Mouse (Mus musculus) hematopoietic stem cell, adult 5-6 weeks (primary cell): ENCODE results near the gene Setdb1. TPM values are rescaled to one million over a fixed set of nuclear protein-coding genes. Genes with fewer than 3 reads are reported as not detected.

Experiments used
- ATAC-seq, 2 experiments: fragments of 125-278 bp in 1 of 2; replicated peaks in 1 of 2; 2 replicates each; pipeline ENCODE4 v1.8.0; 2016 to 2017; ENCODE audit warnings: inconsistent platforms in 2 of 2, mild to moderate bottlenecking in 2 of 2, moderate number of reproducible peaks in 2 of 2, low read depth in 1 of 2, moderate TSS enrichment in 1 of 2; ENCODE audit not compliant: low FRiP score in 2 of 2, poor library complexity in 2 of 2, severe bottlenecking in 2 of 2, insufficient read depth in 1 of 2, low TSS enrichment in 1 of 2
- total RNA-seq: library from RNA; stranded (forward); fragments of 172-1452, 232-1000 nt; gene quantifications from 2 replicates; pipeline ENCODE4 v1.2.3, GENCODE M21; 2017

Gene Setdb1
- total RNA-seq, 1 experiment from 2014 or later: 37.0 TPM

DNA sequence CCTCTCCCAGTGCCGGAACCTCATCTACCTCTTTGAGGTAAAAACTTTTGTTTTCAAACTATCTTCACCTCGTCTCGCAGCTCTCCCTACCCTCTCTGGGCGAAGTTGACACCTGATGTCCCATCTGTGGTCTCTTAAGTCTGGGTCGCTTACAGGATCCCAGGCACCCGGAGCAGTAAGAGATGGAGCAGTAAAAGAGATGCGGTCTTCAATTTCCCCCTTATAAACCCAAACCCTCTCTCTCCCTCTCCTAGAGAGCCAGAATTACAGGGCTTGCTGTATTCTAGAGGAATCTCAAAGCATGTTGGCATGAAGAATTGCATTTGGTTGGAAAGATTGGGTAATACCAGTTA is 73.4 kb downstream of the Setdb1 start:
- no peak for ATAC-seq

DNA sequence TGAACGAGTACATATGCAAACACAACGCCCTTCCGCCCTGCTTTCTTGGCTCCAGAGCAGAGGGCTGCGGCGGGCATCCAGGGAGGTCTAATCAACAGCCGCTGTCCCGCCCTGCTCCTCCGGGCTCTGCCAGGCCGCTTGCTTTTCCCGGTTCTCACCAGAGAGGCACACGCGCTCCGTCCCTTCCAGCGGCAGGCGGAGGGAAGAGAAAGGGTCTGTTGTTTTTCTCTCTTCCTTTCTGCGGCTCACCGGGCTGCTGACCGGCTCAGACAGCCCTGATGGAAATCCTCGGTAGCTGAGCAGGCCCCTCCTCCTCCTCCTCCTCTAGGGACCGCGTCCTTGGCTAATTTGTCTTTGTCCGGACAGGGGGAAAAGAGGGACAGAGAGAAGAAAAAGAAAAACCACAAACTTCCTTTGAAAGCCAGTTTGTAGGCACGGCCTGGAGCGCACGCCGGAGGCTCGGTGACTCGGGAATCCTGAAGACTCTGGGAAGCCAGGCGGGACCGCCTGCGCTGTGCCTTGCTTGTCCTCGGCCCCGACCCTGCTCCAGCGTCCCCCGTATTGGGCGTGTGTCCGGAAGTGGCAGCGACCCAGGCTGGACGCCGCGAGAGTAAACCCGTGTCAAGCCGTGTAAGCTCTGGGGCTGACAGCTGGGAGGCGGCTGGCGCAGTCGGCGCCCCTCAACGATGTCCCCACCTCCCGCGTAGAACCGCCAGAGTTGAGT is 74.0 kb downstream of the Setdb1 start:
- peak; percentile 42 to 44 for ATAC-seq

DNA sequence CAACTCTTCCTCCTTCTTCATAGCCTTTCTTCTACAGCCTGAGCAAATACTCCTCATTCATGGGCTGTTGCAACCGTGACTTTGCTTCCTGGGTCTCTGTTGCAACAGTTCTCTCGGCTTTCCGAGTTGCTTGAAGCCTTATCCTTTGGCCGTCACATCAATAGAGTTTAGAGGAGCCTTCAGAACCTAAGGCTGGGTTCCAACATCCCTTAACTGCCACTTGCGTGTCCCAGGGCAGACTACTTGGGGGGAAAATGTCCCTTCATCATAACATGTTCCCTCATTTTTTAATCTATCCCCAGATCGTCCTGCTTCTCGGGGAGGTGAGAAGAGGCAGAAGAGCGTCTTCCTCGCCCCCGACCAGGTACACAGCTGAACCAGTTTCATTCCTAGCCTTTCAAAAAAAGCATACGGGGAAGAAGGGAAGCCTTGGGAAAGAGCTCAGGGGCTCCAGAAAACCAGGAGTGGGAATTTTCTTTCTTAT is 74.6 kb downstream of the Setdb1 start:
- ATAC-seq: peak; percentile 13 to 25; a peak in 2 of 4 replicates

DNA sequence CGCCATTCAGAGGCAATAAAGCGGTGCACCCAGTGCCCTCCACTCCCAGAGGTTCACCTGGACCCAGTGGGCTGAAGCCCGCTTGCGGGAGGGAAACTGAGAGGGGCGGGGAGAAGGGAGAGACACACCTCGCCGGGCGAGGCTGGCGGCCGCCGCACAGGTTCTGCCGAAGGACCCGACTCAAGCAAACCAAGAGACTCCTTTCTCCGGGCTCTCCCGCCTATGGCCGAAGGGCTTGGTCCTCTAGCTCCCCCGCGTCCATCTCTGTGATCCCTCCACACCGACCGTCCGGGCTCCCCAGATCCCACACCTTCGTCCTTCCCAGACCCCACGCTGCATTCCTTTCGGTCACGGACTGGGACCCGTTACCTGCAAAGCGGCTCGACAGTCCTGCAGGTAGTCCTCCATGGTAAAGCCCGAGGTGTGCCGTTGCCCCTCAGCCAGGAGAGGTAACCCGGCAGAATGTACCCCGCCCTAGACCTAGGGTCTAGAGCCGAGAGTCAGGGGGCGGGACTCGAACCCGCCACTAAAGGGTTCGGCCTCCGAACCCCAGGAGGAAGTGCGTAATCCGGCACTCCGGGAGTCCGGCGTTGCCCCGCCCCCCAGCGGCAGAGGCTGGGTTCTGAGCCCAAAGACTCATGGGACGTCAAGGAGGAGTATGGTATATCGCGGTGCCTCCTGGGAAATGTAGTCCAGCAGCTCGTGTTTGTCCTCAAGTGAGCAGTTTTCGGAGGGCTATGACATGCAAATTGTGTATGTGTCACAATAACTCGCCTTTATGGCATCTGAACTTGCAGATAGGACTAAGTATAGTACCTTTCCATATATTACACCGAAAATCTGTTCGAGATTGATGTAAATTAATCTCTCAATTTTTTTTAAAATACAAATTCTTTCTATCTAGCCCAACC is 75.5 kb downstream of the Setdb1 start, which contains the start of the genes Mindy1 and Prune1:
Mindy1 (plus strand) TSS at position 130 of the 911 bp plus-strand sequence.
Prune1 (minus strand) TSS at position 861 of the 911 bp plus-strand sequence.
- peak; percentile 85 to 86 for ATAC-seq

DNA sequence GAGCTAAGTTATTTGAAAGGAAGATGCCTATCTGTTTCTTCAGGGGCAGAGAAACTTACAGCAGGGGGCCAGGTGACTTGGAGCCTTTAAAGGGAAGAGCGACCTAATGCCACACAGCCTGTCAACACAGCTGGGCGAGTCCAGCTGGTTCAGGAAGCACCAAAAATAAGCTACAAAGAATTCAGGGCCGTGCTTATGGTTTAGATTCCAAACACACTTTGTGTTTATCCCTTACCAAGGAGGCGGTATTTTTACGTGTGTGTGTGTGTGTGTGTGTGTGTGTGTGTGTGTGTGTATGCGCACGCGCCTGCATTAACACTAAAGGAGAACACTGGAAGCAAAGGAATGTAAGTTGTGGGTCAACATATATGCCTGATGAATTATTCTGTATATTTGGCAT is 76.3 kb downstream of the Setdb1 start:
- no peak for ATAC-seq

DNA sequence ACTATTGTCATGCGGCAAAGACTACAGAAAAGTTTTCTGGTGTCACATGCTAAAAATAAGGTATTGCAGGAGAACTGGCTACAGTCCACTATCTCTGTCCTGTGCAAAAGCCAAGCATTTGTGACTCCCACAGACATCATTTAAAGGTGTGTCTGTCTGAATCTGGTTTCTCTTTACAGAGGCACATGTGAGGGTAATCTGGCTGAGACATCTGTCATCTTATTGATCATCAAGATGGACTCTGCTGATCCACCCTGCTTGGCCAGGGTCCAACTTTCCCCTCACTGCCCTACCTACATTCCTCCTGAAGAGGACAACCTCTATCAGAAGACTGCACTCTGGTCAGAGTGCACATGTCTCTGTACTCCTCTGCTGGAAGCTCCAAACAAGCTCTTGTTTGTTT is 79.9 kb downstream of the Setdb1 start:
- no peak for ATAC-seq

DNA sequence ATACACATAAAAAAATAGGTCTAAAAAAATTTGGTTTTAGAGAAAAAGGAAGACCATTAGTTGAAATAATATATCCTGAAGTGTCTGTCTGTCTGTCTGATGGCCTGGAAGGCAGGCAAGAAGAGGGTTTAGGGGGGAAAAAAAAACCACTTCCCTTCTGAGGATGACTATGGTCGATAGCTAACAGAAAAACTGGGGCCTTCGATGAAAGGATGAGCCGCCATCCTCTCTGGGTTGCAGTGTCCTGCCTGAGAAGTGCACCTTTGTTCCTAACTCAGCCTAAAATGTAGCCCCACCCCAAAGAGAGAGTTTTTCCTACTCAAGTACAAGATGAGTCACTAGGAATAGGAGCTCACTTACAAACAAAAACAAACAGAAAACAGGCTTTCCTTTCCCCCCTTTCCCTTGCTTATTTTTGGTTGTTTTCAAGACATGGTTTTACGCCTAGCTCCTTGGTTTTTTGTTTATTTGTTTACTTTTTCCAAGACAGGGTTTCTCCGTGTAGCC is 80.5 kb downstream of the Setdb1 start:
- no peak for ATAC-seq

DNA sequence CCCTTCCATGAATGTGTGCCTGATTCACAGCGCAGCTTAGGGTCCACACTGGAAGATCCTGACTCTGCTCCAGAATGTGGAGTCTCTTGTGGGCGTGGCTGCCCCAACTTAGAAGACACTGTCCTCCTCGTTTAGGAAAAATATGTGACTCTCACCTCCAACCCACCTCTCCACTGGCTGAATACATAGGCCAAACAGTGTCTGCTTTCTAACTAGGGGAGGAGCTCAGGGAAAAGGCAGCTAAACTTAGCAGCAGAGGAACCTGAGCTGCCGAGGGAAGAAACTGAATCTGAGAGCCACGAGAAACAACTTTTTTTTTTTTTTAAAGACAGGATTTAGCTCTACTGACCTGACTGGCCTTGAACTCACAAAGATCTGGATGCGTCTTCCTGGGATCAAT is 81.8 kb downstream of the Setdb1 start:
- no peak for ATAC-seq

DNA sequence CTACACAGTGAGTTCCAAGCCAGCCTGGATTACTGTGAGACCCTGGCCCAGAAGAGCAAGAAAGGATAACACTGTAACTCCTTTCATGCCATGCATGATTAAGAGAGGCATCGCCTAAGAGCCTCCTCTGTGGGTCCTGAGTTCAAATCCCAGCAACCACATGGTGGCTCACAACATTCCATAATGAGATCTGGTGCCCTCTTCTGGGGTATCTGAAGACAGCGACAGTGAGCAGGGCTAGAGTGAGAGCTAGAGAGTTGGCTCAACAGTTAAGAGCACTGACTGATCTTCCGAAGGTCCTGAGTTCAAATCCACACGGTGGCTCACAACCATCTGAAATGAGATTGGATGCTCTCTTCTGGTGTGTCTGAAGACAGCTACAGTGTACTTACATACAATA is 82.5 kb downstream of the Setdb1 start:
- ATAC-seq: no peak

Other genes with a start within 250 kb of the Setdb1 start
- gene Vps72, start 246.2 kb downstream of the Setdb1 start, total RNA-seq: 63.2 and 229 TPM in 2 replicates
- 0.63 TPM in 1 of 2 replicates, not detected in the other for gene Tmod4, start 232.7 kb downstream of the Setdb1 start, total RNA-seq
- 96.4 and 116 TPM in 2 replicates for gene Scnm1, start 223.2 kb downstream of the Setdb1 start, total RNA-seq
- gene Lysmd1, start 223.1 kb downstream of the Setdb1 start, total RNA-seq: 8.6 and 10.4 TPM in 2 replicates
- 15.2 and 16.3 TPM in 2 replicates for gene Tnfaip8l2, start 214.8 kb downstream of the Setdb1 start, total RNA-seq
- 0.31 and 1.3 TPM in 2 replicates for gene Sema6c, start 196.7 kb downstream of the Setdb1 start, total RNA-seq
- gene Gabpb2, start 139.3 kb downstream of the Setdb1 start, total RNA-seq: 51.7 and 52.8 TPM in 2 replicates
- gene Cdc42se1, start 128.5 kb downstream of the Setdb1 start, total RNA-seq: 60.3 and 67.5 TPM in 2 replicates
- 8.2 and 13.0 TPM in 2 replicates for gene Mllt11, start 125.0 kb downstream of the Setdb1 start, total RNA-seq
- 1.6 and 2.3 TPM in 2 replicates for gene Gm128, start 115.6 kb downstream of the Setdb1 start, total RNA-seq
- gene Bnipl, start 106.0 kb downstream of the Setdb1 start, total RNA-seq: not detected in 2 replicates
- gene Mindy1, start 75.9 kb downstream of the Setdb1 start, total RNA-seq: 42.4 and 45.4 TPM in 2 replicates
- gene Prune1, start 75.1 kb downstream of the Setdb1 start, total RNA-seq: 9.8 and 11.7 TPM in 2 replicates
- gene Anxa9, start 50.0 kb downstream of the Setdb1 start, total RNA-seq: 8.0 and 9.9 TPM in 2 replicates
- 103 and 119 TPM in 2 replicates for gene Cers2, start 42.4 kb downstream of the Setdb1 start, total RNA-seq
- not detected in 2 replicates for gene 4930558C23Rik, start 45.6 kb upstream of the Setdb1 start, total RNA-seq
- 28.8 and 29.3 TPM in 2 replicates for gene Arnt, start 77.2 kb upstream of the Setdb1 start, total RNA-seq
- not detected in 2 replicates for gene Ctsk, start 142.1 kb upstream of the Setdb1 start, total RNA-seq
- 73.4 and 145 TPM in 2 replicates for gene Ctss, start 169.6 kb upstream of the Setdb1 start, total RNA-seq
- gene Hormad1, start 202.5 kb upstream of the Setdb1 start, total RNA-seq: not detected in 2 replicates
- 67.3 and 71.2 TPM in 2 replicates for gene Golph3l, start 231.7 kb upstream of the Setdb1 start, total RNA-seq